Mouse (Mus musculus) granulocyte monocyte progenitor cell, adult 5-6 weeks (primary cell): ENCODE measurements around the gene Ebna1bp2. TPM values are rescaled to one million over a fixed set of nuclear protein-coding genes. Genes with fewer than 3 reads are reported as not detected.

Experiments used
- ATAC-seq: replicated peaks from 2 replicates; pipeline ENCODE4 v1.8.0; 2016; ENCODE audit warnings: mild to moderate bottlenecking, moderate TSS enrichment, inconsistent platforms; ENCODE audit not compliant: poor library complexity, severe bottlenecking
- total RNA-seq, 2 experiments: library from RNA; stranded (forward) in 1 of 2; stranded (reverse) in 1 of 2; fragments of 200-712, 200-1000 nt in 1 of 2; fragments of >200 nt in 1 of 2; fragmentation: Nextera tagmentation in 1 of 2; gene quantifications; 2 replicates each; pipeline ENCODE4 v1.2.3; 2014 to 2017

Gene Ebna1bp2
- total RNA-seq (2014; fragmentation: Nextera tagmentation) = 100 and 111 TPM in 2 replicates
- total RNA-seq (2017) = 158 and 165 TPM in 2 replicates

DNA sequence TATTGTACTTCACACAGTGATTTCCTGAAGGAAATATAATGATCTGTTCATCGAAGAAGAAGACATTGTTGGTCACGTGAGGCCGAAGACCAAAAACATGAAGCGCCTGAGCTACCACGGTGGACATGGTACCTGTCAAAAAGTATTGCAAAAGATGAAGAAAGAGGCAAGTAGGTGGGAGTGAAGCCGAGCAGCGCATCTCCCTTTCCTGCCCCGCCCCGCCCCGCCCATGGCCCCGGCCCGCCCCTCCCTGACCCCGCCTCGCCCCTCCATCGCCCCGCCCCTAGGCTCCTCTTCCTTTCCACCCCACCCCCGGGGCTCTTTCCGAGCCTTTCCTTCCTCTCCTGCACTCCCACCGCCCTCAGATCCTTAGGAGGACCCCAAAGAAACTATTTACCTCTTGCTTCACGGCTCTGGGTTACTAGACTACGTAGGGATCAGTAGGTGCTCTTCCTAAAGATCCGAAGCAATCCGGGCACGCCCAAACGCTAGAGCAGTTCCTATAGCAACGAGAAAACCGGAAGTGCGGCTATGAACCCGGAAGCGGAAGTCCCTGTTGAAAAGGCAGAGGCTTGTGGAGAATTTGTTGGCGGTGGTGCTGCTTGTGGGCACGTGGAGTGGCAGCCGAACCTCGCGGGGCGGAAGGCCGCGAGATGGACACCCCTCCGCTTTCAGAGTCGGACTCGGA is at the start of gene Ebna1bp2, which contains the start of gene Cfap57:
TSS of gene Ebna1bp2 (plus strand) at position 521 of the 688 bp plus-strand sequence.
TSS of gene Cfap57 (minus strand) at position 499 of the 688 bp plus-strand sequence.
- peak; percentile 95 for ATAC-seq

DNA sequence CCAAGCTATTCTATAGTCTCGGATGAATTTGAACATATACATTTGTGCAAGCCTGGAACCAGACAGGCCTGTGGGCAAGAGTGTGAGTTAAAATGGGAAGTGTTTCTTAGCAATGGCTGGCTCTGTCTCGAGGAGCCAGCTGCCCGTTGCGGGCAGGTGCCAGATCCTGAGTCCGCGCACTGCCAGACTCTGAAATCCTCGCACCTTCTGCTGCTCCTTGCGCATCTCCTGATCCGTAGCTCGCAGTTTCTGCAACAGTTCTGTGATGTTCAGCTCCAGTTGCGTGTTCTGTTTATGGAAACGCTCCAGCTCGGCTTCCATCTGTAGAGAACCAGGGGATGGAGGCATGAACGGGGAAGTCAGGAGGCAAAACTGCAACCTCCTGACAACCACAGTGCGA is 49.2 kb upstream of the Ebna1bp2 start:
- no peak for ATAC-seq

DNA sequence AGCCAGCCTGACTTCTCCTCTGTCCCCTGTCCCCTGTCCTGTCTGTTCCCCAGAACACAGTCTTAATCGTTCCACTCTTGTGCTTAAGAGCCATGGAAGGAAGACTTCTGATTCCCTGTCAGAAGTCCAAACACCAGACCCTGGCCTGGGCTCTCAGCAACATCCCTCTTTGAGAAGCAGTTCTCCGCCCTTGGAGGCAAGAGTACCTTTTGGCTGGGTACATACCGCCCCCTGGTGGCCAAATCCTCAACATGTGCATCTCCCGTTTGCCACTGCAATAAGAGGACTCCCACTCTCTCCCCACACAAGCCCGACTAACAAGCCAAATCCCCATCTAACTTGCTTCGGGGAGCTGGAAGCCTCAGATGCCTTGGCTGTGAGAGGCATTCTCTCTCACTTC is 44.5 kb upstream of the Ebna1bp2 start:
- ATAC-seq = peak; percentile 73

GRCm38 (mm10) chr4:118579313-118579712 is 41.3 kb upstream of the Ebna1bp2 start:
- ATAC-seq = peak; percentile 50; the same call in 1 of the 2 replicates

DNA sequence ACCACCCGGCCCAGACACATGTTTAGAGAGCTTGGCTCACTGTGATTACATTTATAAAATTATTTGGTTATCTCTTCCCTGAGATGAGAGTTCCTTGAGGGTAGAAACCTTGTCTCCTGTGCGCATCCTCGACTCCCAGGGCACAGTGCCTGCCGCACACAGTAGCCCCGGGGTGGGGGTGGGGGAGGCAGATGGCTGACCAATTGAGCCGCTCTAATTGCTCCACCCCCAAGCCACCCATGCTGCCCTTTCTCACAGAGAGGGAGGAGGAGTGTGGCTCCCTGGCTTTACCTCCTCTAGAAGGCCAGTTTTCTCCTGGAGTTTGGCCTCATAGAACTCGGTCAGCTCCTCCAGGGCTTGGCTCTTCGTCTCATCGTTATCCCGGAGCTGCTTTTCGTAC is 39.1 kb upstream of the Ebna1bp2 start:
- ATAC-seq = no peak

DNA sequence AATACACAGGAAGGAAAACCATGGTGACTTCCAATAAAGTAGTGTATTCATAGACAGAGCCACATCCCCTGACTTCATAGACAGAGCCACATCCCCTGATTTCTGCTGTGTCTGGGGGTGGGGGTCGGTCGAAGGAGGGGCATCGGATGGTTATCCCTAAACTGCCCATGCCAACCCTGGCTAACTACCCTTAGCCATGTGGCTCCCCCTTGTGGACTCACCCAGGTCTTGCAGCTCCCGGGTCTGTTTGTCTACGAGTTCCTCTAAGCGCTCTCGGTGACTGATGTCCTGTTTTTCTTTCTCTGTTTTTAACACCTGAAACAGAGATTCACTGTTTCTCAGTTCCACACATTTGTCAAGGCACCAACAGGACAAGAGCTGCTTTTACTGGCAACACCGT is 38.0 kb upstream of the Ebna1bp2 start:
- ATAC-seq = no peak

GRCm38 (mm10) chr4:118589053-118589732 is 31.4 kb upstream of the Ebna1bp2 start:
- no peak for ATAC-seq

- ATAC-seq = no peak
These were observed 30.9 kb upstream of the Ebna1bp2 start for GRCm38 (mm10) chr4:118589733-118590130.

- peak; percentile 54 for ATAC-seq
These were observed 16.5 kb upstream of the Ebna1bp2 start for GRCm38 (mm10) chr4:118604065-118604464.

DNA sequence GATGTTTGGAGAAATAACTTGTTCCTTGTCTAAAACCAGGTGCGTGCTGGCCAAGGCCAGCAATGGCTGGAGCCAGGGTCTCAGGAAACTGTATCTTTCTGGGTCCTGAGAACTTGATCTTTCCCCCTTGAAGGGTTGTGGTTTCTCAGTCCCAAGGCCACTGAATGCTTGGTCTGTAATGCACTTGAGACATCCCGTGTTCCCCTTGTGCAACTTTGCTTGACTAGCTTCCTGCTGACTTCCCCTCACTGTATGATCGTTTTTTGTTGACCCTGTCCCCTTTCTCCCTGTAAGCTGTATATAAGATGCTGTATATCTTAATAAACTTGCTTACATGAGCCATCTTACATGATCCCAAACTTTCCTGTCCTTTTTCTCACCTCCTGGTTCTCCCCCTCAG is 10.8 kb upstream of the Ebna1bp2 start:
- ATAC-seq = peak; percentile 84

DNA sequence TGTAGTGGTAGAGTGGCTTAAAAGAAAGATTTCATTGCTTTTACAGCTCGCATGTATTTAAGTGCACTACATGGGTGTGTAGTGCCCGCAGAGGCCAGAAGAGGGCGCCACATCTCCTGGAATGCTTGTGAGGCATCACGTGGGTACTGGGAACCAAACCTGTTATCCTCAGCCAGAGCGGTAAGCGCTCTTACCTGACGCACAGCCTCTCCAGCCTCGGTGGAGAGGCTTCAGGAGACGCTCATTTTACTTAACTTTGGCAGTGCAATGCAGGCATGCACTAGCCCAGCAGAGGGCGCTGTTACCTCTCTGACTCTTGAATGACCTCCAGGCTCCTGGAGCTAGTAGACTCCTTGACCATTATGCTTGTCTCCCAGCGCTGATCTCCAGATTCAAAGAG is 8.0 kb upstream of the Ebna1bp2 start:
- ATAC-seq = peak; percentile 38

- peak; percentile 37 for ATAC-seq
These were observed 5.2 kb upstream of the Ebna1bp2 start for GRCm38 (mm10) chr4:118615412-118615811.

DNA sequence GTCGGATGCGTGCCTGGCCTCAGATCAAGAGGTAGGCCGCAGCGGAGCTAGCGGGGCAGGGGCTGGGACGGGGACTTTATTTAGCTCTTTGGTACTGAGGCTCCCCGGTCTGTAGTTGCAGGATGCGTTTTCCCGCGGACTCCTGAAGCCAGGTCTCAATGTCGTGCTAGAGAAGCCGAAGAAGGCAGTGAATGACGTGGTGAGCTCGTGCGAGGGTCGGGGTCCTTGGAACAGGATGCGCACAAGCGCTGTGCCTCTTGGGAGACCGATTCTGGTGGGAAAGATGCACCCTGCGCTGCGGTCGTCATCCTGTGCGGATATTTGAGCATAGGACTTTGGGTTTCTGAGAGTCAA is 345 bp downstream of the Ebna1bp2 start:
- ATAC-seq = peak; percentile 21

GRCm38 (mm10) chr4:118621781-118622180 is 1.2 kb downstream of the Ebna1bp2 start:
- ATAC-seq = no peak

- ATAC-seq = no peak
These were observed 9.7 kb downstream of the Ebna1bp2 start for GRCm38 (mm10) chr4:118630261-118630660.

GRCm38 (mm10) chr4:118642346-118643190 is 22.0 kb downstream of the Ebna1bp2 start:
- ATAC-seq = no peak

- ATAC-seq = peak; percentile 73
These were observed 24.6 kb downstream of the Ebna1bp2 start for GRCm38 (mm10) chr4:118645234-118645633.

GRCm38 (mm10) chr4:118658652-118659051 is 38.1 kb downstream of the Ebna1bp2 start, which contains the start of gene Olfr62:
Gene Olfr62 (plus strand): TSS chr4:118658952.
- no peak for ATAC-seq
